Mouse (Mus musculus): ENCODE results near the gene Arid5b. TPM values are rescaled to one million over a fixed set of nuclear protein-coding genes. Genes with fewer than 3 reads are reported as not detected.

Gene Arid5b
- polyA plus RNA-seq, 1 experiment = 8.6 TPM

DNA sequence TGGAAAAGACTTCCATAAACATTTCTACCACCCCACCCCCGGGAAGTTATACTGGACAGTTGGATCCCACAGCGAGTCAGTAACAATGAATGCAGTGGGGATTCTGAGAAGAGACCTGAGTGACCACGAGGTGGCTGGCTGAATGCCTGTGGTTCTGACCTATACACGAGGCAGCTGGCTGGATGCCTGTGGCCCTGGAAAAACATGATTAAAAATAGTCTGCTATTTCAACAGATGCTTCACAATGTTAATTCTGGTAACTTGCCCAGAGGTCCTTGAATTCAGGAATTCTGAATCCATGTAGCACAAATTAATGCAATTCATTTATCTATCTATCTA, 188.4 kb downstream of the Arid5b start:
- peak; percentile 88 for DNase-seq
- H3K27ac ChIP-seq (ENCODE audit: insufficient read depth, low read depth, low read length) = peak overlapping the region; percentile 12; the same call in 1 of the 2 replicates
- H3K27me3 ChIP-seq (replicated peaks; ENCODE audit: control insufficient read depth, insufficient read depth, low read length) = no peaks in the 10 kb centered on the region
- TF ChIP-seq POLR2A (IDR thresholded peaks at IDR 0.05; ENCODE audit: low read depth, low read length) (no peak), CTCF (conservative IDR thresholded peaks at IDR 0.05; ENCODE audit: insufficient read depth, insufficient read length, low read depth, low read length) (peak; percentile 17; the same call in 1 of the 2 replicates)
- H3K4me1 ChIP-seq (ENCODE audit: control insufficient read depth, insufficient read depth, low read length) = 0 out of 2 replicates have a peak, but pooled peaks cover 11% of the 10 kb centered on the region
- WGBS = 27% methylated on average over 4 of the region's 4 CpGs
- no peak overlapping the region for H3K4me3 ChIP-seq (ENCODE audit: insufficient read depth, low read depth, low read length)
- peaks cover 2% of the 10 kb centered on the region for H3K36me3 ChIP-seq (ENCODE audit: control insufficient read depth, insufficient read depth, low read length)

DNA sequence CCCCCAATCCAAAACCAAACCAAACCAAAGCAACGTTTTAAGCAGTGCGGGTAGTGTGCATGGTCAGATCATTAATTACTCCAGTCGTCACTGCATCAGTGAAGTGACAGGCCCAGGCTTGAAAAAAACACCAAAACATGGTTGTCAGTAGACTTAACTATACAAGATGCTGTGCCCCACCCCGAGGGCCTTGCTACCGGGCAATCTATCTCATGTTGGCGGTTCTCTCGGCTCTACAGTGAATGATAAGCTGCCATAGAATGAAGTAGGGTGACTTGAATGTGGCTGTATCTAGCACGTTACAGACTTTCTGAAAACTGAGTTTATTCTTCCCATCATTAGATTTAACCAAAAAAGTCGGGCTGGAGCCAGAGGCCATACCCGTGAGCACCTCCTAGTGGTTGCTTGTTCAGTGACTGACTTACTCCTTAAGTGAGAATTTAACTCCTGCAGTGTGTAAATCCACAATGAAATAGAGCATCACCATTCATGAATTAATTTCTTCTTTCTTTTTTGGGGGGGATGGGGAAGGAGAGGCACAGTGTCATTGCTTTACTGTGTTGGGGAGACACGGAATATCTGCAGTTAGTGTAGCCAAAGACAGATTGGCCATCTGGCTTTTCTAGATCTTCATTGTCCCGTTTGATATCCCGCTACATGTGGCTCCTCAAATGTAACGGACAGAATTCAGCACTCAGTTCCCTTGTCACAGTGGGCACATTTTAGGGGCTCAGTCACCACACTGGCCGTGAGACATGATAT, 188.9 kb downstream of the Arid5b start:
- Histone ChIP-seq H3K4me1 (ENCODE audit: control insufficient read depth, insufficient read depth, low read length) (0 out of 2 replicates have a peak, but pooled peaks cover 11% of the 10 kb centered on the region), H3K4me3 (ENCODE audit: insufficient read depth, low read depth, low read length) (no peak overlapping the region), H3K36me3 (ENCODE audit: control insufficient read depth, insufficient read depth, low read length) (no peaks in the 10 kb centered on the region; the same call in 1 of the 2 replicates), H3K27me3 (replicated peaks; ENCODE audit: control insufficient read depth, insufficient read depth, low read length) (no peaks in the 10 kb centered on the region), H3K27ac (ENCODE audit: insufficient read depth, low read depth, low read length) (peak overlapping the region; percentile 12; the same call in 1 of the 2 replicates)
- no peak for DNase-seq
- TF ChIP-seq CTCF (conservative IDR thresholded peaks at IDR 0.05; ENCODE audit: insufficient read depth, insufficient read length, low read depth, low read length) = peak; percentile 50
- TF ChIP-seq POLR2A (IDR thresholded peaks at IDR 0.05; ENCODE audit: low read depth, low read length) = no peak
- 65% methylated on average over 15 of the region's 15 CpGs for WGBS

DNA sequence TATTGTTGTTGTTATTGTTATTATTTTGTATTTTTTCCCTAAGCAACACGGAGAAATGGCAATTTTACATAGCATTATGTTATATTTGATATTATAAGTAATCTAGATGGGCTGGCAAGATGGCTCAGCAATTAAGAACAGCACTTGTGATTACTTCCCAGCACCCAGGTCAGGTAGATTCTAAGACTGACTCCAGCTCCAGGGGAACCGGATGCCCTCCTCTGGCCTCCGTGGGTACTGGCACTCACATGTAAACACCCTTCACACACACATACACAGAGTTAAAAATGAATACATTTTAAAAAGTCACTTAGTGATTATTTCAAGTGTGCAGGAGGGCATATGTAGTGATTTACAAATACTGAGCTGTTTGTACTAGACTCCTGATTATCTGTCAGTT, 190.8 kb downstream of the Arid5b start:
- Histone ChIP-seq H3K27ac (ENCODE audit: insufficient read depth, low read depth, low read length) (no peak overlapping the region), H3K27me3 (replicated peaks; ENCODE audit: control insufficient read depth, insufficient read depth, low read length) (no peaks in the 10 kb centered on the region), H3K4me3 (ENCODE audit: insufficient read depth, low read depth, low read length) (no peak overlapping the region), H3K36me3 (ENCODE audit: control insufficient read depth, insufficient read depth, low read length) (no peaks in the 10 kb centered on the region), H3K4me1 (ENCODE audit: control insufficient read depth, insufficient read depth, low read length) (0 out of 2 replicates have a peak, but pooled peaks cover 11% of the 10 kb centered on the region)
- WGBS = 90% methylated on average over 3 of the region's 3 CpGs
- no peak for TF ChIP-seq POLR2A (IDR thresholded peaks at IDR 0.05; ENCODE audit: low read depth, low read length)
- TF ChIP-seq CTCF (conservative IDR thresholded peaks at IDR 0.05; ENCODE audit: insufficient read depth, insufficient read length, low read depth, low read length) = no peak
- no peak for DNase-seq

DNA sequence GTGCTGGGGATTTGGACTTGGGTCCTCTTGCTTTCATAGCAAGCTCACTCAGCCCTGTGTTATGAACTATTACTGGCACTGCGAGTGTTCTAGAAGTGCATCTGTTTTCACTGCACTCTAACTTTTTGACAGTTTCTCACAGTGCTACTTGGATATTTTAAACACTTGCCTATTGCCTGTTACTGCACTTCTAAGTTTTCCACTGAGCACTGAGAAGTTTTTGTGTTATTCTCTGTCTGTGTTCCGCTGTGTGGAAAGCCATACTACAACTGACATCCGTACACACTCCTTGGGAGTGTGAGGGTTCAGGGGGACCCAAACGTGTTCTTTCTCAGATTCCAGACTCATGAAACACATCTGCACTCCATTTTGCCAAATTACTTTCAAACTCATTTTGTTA, 191.6 kb downstream of the Arid5b start:
- DNase-seq = no peak
- Histone ChIP-seq H3K27me3 (replicated peaks; ENCODE audit: control insufficient read depth, insufficient read depth, low read length) (no peaks in the 10 kb centered on the region), H3K4me3 (ENCODE audit: insufficient read depth, low read depth, low read length) (no peak overlapping the region), H3K27ac (ENCODE audit: insufficient read depth, low read depth, low read length) (no peak overlapping the region), H3K36me3 (ENCODE audit: control insufficient read depth, insufficient read depth, low read length) (no peaks in the 10 kb centered on the region), H3K4me1 (ENCODE audit: control insufficient read depth, insufficient read depth, low read length) (0 out of 2 replicates have a peak, but pooled peaks cover 11% of the 10 kb centered on the region)
- TF ChIP-seq POLR2A (IDR thresholded peaks at IDR 0.05; ENCODE audit: low read depth, low read length) (no peak), CTCF (conservative IDR thresholded peaks at IDR 0.05; ENCODE audit: insufficient read depth, insufficient read length, low read depth, low read length) (no peak)
- WGBS = 81% methylated on average over 4 of the region's 4 CpGs

DNA sequence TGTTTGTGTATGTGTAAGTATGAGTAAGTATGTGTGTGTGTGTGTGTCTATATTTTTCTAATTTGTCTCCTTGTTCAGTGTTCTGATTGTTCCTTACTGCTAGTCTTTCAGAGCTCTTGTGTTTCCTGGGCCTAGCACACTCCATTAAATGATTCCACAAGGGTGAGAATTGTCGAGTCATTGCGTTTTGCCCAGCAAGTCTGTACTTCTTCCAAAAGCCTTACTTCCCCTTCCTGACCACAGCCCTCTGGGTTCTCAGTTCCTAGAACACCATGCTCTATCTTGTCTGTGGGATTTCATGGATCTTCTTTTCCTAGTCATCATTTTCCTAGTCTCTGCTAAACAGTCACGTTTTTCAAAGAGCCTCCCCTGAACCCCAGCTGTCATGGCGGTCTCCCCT, 193.0 kb downstream of the Arid5b start:
- H3K36me3 ChIP-seq (ENCODE audit: control insufficient read depth, insufficient read depth, low read length) = no peaks in the 10 kb centered on the region
- H3K27ac ChIP-seq (ENCODE audit: insufficient read depth, low read depth, low read length) = no peak overlapping the region
- WGBS = 82% methylated on average over 4 of the region's 4 CpGs
- no peak for TF ChIP-seq POLR2A (IDR thresholded peaks at IDR 0.05; ENCODE audit: low read depth, low read length)
- TF ChIP-seq CTCF (conservative IDR thresholded peaks at IDR 0.05; ENCODE audit: insufficient read depth, insufficient read length, low read depth, low read length) = no peak
- 0 out of 2 replicates have a peak, but pooled peaks cover 4% of the 10 kb centered on the region for H3K4me1 ChIP-seq (ENCODE audit: control insufficient read depth, insufficient read depth, low read length)
- H3K27me3 ChIP-seq (replicated peaks; ENCODE audit: control insufficient read depth, insufficient read depth, low read length) = no peaks in the 10 kb centered on the region
- H3K4me3 ChIP-seq (ENCODE audit: insufficient read depth, low read depth, low read length) = no peak overlapping the region
- DNase-seq = no peak

DNA sequence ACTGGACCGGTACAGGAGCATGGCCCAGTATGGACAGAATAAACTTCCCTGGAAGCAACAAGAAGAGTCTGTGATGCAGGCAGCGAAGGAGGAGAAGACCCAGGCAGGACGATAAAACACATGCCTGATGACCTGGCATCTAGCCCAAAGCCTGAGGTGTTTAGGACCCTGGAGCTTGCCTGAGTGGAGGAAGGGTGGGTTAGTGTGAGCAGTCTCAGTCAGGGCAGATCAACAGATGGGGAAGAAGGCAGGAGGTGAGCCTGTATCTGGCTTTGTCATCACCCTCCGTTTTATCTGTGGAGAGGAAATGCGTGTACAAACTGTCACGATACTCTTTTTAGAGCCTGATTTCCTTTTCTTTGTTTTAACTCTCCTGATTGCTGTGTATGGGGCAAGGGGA, 196.8 kb downstream of the Arid5b start:
- Histone ChIP-seq H3K4me3 (ENCODE audit: insufficient read depth, low read depth, low read length) (no peak overlapping the region), H3K36me3 (ENCODE audit: control insufficient read depth, insufficient read depth, low read length) (no peaks in the 10 kb centered on the region), H3K27ac (ENCODE audit: insufficient read depth, low read depth, low read length) (no peak overlapping the region), H3K4me1 (ENCODE audit: control insufficient read depth, insufficient read depth, low read length) (no peaks in the 10 kb centered on the region), H3K27me3 (replicated peaks; ENCODE audit: control insufficient read depth, insufficient read depth, low read length) (no peaks in the 10 kb centered on the region)
- no peak for TF ChIP-seq POLR2A (IDR thresholded peaks at IDR 0.05; ENCODE audit: low read depth, low read length)
- no peak for TF ChIP-seq CTCF (conservative IDR thresholded peaks at IDR 0.05; ENCODE audit: insufficient read depth, insufficient read length, low read depth, low read length)
- no peak for DNase-seq
- WGBS = 56% methylated on average over 6 of the region's 6 CpGs

DNA sequence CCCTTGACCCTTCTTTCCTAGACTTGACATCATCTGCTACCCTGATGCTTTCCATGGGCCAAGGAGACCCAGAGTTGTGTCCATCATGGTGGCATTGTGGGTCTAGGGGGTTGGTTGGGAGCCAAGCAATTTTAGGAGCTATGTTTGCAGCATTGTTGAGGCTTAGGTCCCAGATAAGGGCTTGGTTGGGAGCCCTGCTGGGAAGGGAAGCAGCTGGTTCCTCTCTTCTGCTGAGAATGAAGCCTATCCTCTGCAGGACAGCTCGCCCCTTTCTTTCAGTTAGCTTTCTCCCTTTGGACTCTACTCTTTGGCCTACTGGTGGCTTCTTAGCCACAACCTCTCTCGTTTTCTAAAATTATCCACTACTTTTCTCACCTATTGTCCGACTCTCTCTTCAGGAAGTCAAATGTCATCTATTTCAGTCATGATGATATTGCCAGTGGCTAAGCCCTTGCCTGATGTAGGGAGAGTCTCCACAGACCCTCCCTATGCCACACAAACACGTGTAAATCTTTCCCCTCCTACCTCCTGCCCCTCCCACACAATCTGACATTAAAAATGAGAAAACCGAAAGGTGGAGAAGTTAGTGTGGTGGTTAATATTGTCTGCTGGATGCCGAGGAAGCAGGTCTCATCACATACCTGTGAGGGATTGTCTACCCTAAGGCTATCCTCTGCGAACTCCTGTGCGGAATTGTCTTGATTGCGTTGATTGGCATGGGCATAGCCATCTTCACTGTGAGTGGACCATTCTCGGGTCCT, 198.4 kb downstream of the Arid5b start:
- Histone ChIP-seq H3K4me3 (ENCODE audit: insufficient read depth, low read depth, low read length) (no peak overlapping the region), H3K36me3 (ENCODE audit: control insufficient read depth, insufficient read depth, low read length) (no peaks in the 10 kb centered on the region), H3K4me1 (ENCODE audit: control insufficient read depth, insufficient read depth, low read length) (no peaks in the 10 kb centered on the region), H3K27me3 (replicated peaks; ENCODE audit: control insufficient read depth, insufficient read depth, low read length) (no peaks in the 10 kb centered on the region), H3K27ac (ENCODE audit: insufficient read depth, low read depth, low read length) (no peak overlapping the region)
- 81% methylated on average over 10 of the region's 10 CpGs for WGBS
- TF ChIP-seq POLR2A (IDR thresholded peaks at IDR 0.05; ENCODE audit: low read depth, low read length) (no peak), CTCF (conservative IDR thresholded peaks at IDR 0.05; ENCODE audit: insufficient read depth, insufficient read length, low read depth, low read length) (no peak)
- no peak for DNase-seq

All from kidney, adult 2 months (tissue).